8 mouse cellular contexts compared by ENCODE assay signal in the genomic region with DNA sequence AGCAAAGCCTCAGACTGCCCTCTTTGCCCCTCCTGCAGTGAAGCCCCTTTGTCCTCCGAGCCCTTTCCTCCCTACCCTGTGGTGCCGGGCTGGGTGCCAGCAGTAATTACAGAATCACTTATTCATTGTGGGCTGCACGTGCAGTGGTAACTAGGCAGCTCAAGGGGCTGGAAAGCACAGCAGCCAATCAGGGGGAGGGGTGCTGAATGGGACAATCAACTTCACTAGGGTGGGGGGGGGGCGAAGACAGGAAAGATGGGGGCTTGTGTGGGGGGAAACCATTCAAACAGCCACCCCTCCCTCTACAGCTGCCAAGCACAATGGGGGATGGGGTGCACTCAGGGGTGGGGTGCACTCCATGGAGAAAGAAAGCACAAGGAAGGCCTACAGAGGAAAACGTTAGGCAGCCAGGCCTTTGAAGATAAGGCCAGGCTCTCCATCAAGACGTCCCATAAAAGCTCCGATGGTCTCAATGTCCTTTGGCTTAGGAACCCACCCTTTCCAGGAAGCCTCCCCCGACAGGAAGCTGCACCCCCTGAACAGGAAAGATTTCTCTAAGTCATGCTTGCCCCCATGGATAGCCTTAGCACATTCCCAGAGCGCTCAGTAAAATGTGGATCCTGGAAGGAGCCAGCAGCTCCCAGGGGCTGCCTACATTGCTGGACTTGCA. TPM values are rescaled to one million over a fixed set of nuclear protein-coding genes. Genes with fewer than 3 reads are reported as not detected.
DNase-seq lines count a peak whose midpoint lies in the region; ATAC-seq and TF ChIP-seq lines count a peak whose summit lies in the region.

No protein-coding gene starts in this region.

- H3K27ac ChIP-seq in embryonic facial prominence, embryonic 13.5 days, result peak overlapping the region; percentile 57
- H3K27ac ChIP-seq in hindbrain, embryonic 12.5 days, result peak overlapping the region; percentile 82
- no peak overlapping the region for H3K27ac ChIP-seq in gastrocnemius, adult 2 months

- TF ChIP-seq CTCF in gastrocnemius, adult 2 months (IDR thresholded peaks at IDR 0.05), result no peak

- H3K4me3 ChIP-seq in embryonic facial prominence, embryonic 13.5 days, result no peak overlapping the region
- H3K4me3 ChIP-seq in hindbrain, embryonic 12.5 days, result no peak overlapping the region
- no peak overlapping the region for H3K4me3 ChIP-seq in gastrocnemius, adult 2 months

- 20% methylated on average over 9 of the region's 9 CpGs for WGBS in embryonic facial prominence, embryonic 13.5 days
- 22% methylated on average over 9 of the region's 9 CpGs for WGBS in hindbrain, embryonic 12.5 days

- DNase-seq in cerebellum, postnatal 14 days, result peak; percentile 37 to 68
- peak; percentile 49 to 62 for DNase-seq in layer of hippocampus, postnatal 36 days
- DNase-seq in lung, postnatal 14 days, result peak; percentile 80
- DNase-seq in right cerebral cortex, postnatal 36 days (ENCODE audit: low spot score in 2 of 2), result peak; percentile 33 to 52
- DNase-seq in gastrocnemius, adult 2 months, result no peak

- H3K4me2 ChIP-seq in embryonic facial prominence, embryonic 13.5 days, result no peak overlapping the region
- no peak overlapping the region for H3K4me2 ChIP-seq in hindbrain, embryonic 12.5 days (replicated peaks)

- intact Hi-C loops in gastrocnemius, adult 2 months (cut with DNase I), result no loop called here

- no peaks in the 10 kb centered on the region for H3K36me3 ChIP-seq in embryonic facial prominence, embryonic 13.5 days
- H3K36me3 ChIP-seq in hindbrain, embryonic 12.5 days, result no peaks in the 10 kb centered on the region

- no peaks in the 10 kb centered on the region for H3K27me3 ChIP-seq in embryonic facial prominence, embryonic 13.5 days
- H3K27me3 ChIP-seq in hindbrain, embryonic 12.5 days, result no peaks in the 10 kb centered on the region

- H3K9me3 ChIP-seq in embryonic facial prominence, embryonic 13.5 days, result no peaks in the 10 kb centered on the region
- H3K9me3 ChIP-seq in hindbrain, embryonic 12.5 days (replicated peaks), result no peaks in the 10 kb centered on the region

- H3K4me1 ChIP-seq in embryonic facial prominence, embryonic 13.5 days, result peaks cover 17% of the 10 kb centered on the region
- peaks cover 22% of the 10 kb centered on the region for H3K4me1 ChIP-seq in hindbrain, embryonic 12.5 days

- no peak overlapping the region for H3K9ac ChIP-seq in embryonic facial prominence, embryonic 13.5 days
- no peak overlapping the region for H3K9ac ChIP-seq in hindbrain, embryonic 12.5 days

- ATAC-seq in cerebellum, adult (ENCODE audit: insufficient number of reproducible peaks, low FRiP score, low TSS enrichment), result no peak
- peak; percentile 78 for ATAC-seq in embryonic facial prominence, embryonic 13.5 days (ENCODE audit: insufficient number of reproducible peaks, insufficient read depth, low FRiP score, low TSS enrichment, low read depth)
- ATAC-seq in hindbrain, embryonic 12.5 days (ENCODE audit: low FRiP score), result peak; percentile 98

RNA-seq across cellular contexts. Expression of a gene that starts 22.8 kb away (rescaled TPM):
- not detected in 2 replicates for polyA plus RNA-seq in embryonic facial prominence, embryonic 13.5 days (2015; fragmentation: Nextera tagmentation; extraction: Ambion mirVana)
- polyA plus RNA-seq in hindbrain, embryonic 12.5 days (2016; fragmentation: Nextera tagmentation; extraction: Ambion mirVana), result 0.09 and 0.51 TPM in 2 replicates
- total RNA-seq in layer of hippocampus, postnatal 36 days (2021), result 1 to 10 TPM in 1 of 2 experiments, under 1 TPM in 1; 0.42 to 1.1 TPM
- not detected for total RNA-seq in gastrocnemius, adult 2 months (2021)

RNA-seq across cellular contexts. Expression of a gene that starts 42.0 kb away (rescaled TPM):
- polyA plus RNA-seq in embryonic facial prominence, embryonic 13.5 days (2015; fragmentation: Nextera tagmentation; extraction: Ambion mirVana), result 8.8 TPM in 2 replicates
- polyA plus RNA-seq in hindbrain, embryonic 12.5 days (2016; fragmentation: Nextera tagmentation; extraction: Ambion mirVana), result 7.4 and 8.1 TPM in 2 replicates
- total RNA-seq in layer of hippocampus, postnatal 36 days (2021), result 1 to 10 TPM; 3.5 to 4.2 TPM
- 1 to 10 TPM; 1.7 to 2.2 TPM for total RNA-seq in gastrocnemius, adult 2 months (2021)
